Mouse (Mus musculus): ENCODE results near the gene Slc35f1.

GRCm38 (mm10) chr10:52923143-52923542 is 232.8 kb downstream of the Slc35f1 start:
- TF ChIP-seq CTCF (IDR thresholded peaks at IDR 0.05; ENCODE audit: insufficient read depth, low read depth, low read length) (no peak), POLR2A (IDR thresholded peaks at IDR 0.05; ENCODE audit: insufficient read depth, low read depth, low read length) (no peak)
